Mouse (Mus musculus): ENCODE measurements at regions not wholly inside any gene's neighbourhood (a gene's known extent, or its start where the extent isn't known, plus 50 kb on each side); places are given as distances from the start of the nearest gene placed in this dataset.

DNA sequence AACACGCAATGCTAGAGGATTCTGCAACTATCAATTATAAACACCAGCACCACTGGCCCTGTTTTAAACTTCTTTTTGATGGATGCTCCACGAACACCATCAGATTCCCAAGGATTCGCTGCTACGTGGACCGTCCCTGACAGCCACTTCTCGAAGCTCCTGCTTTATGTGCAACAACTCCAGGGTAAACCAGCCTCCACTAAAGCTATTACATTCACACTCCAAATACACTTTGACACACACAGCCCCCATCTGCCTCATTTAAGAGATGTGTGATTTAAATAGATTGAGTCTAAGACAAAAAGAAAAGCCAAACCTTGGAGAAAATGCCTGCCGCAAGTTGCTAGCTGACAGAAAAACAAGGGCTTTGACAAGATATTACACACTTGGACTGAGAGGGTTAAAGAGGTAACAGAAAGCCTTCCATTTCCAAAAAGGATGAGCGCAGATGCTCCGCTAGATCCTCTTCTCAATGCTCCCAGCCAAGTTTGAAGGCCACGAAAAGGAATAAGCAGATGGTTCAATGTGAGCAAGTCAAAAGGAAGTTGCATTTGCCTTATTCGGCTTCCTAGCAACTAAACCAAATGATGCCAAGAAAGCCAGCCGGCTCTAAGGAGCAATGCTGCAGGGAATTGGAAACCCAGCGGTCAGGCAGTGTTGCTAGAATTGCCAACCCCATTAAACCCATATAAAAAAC is 54.0 kb upstream of the Cnep1r1 start:
- TF ChIP-seq EP300 (optimal IDR thresholded peaks at IDR 0.05) (no peak), CTCF (IDR thresholded peaks at IDR 0.05; ENCODE audit: low read depth) (no peak)

All from stomach, postnatal 0 days (tissue).